Mouse (Mus musculus): Measurements from ENCODE around the gene March9.

- no peak for TF ChIP-seq POLR2A (IDR thresholded peaks at IDR 0.05; ENCODE audit: insufficient read depth, low read depth, low read length)
- TF ChIP-seq CTCF (IDR thresholded peaks at IDR 0.05; ENCODE audit: insufficient read depth, low read depth, low read length), result no peak
Measured at GRCm38 (mm10) chr10:127094382-127094802, 34.4 kb upstream of the March9 start.
